Mouse (Mus musculus) ovary, postnatal 14 days (tissue): ENCODE results near the gene Dennd6b.

Source experiments
- DNase-seq: peaks from one replicate; pipeline ENCODE4 v3.0.0; 2022; ENCODE audit warnings: low spot score

Dennd6b gene

GRCm38 (mm10) chr15:89196313-89196706, at the start of gene Dennd6b:
Dennd6b (minus strand) TSS chr15:89196496.
- DNase-seq, result peak; percentile 92

GRCm38 (mm10) chr15:89241025-89241424, 44.7 kb upstream of the Dennd6b start:
- no peak for DNase-seq

- no peak for DNase-seq
Observed at GRCm38 (mm10) chr15:89239751-89240392, 43.6 kb upstream of the Dennd6b start.

GRCm38 (mm10) chr15:89234052-89234451, 37.8 kb upstream of the Dennd6b start:
- no peak for DNase-seq

DNA sequence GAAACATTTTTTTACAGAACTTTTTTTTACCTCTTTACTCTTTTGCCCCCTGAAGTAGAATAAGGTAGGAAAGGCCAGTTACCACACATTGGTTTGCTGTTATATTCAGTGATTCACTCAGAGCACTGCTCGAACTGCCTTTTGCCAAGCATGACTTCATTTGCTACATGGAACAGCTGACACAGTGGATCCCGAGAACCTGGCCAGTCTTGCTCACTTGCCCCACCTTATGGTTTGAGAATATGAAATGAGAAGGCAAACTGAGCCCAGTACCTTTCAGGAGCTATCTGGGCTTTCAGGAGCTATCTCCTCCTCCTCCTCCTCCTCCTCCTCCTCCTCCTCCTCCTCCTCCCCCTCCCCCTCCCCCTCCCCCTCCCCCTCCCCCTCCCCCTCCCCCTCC, 37.3 kb upstream of the Dennd6b start:
- no peak for DNase-seq

- DNase-seq, result no peak
Observed at GRCm38 (mm10) chr15:89215611-89216233, 19.4 kb upstream of the Dennd6b start.

- no peak for DNase-seq
Observed at GRCm38 (mm10) chr15:89214953-89215352, 18.7 kb upstream of the Dennd6b start.

GRCm38 (mm10) chr15:89213517-89213916, 17.2 kb upstream of the Dennd6b start:
- DNase-seq, result no peak

DNA sequence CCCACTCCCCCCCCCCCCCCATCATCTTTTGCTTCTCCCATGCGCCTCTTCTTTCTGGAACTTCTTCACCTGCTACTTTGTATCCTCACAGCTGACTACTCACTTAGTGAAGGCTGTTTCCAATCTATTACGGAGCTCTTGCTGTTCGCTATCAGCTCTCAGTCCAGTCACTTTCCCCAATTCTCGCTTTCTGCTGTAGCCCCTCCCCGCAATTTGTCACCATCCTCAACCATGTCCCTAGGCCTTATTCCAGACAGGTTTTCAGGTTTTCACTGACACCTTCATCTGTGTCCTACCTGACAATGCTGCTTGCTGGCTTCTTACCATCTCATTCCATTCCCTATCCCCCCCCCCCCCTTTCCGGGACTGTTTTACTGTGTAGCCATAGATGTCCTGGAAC, 16.2 kb upstream of the Dennd6b start:
- no peak for DNase-seq

- DNase-seq, result peak; percentile 17
Observed at GRCm38 (mm10) chr15:89211716-89212461, 15.6 kb upstream of the Dennd6b start.

- DNase-seq, result peak; percentile 74
Observed at GRCm38 (mm10) chr15:89210915-89211715, 14.8 kb upstream of the Dennd6b start, which contains the start of gene Ppp6r2. Ppp6r2 (plus strand) TSS chr15:89211553.

DNA sequence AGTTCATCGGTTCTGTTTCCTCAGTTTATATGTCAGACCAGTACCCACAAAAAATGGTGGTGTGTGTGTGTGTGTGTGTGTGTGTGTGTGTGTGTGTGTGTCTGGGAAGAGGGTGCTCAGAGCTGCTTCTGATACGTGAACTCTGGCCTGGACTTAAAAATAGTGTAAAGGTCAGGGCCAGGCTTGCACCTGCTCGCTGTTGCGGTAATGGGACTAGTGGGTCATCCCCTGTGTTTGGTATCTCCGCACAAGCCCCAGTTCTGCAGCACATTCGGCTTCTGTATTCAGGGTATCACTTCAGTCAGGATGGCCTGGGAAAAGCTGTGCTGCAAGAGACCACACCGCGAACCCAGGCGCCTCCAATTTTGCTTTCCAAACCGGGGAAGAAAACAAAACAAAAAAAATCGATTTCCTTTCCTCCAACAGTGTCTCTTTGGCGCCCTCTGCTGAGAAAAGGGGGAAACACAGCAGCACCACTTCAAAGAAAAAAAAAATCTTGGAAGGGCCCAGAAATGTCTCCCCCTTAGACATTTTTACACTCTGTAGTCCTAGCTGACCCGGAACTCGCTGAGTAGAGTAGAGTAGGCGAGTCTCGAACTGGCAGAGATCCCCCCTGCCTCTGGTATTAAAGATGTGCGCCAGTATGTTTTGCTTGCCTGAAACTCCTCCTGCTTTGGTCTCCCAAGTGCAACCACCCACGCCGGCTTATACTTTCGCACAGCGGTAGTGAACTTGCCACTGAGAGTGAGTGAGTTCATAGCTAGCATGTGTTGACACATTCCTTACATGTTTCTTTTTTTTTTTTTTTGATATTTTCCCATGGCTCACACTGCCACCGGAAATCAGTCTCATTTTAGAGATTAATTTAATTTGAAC, 13.8 kb upstream of the Dennd6b start:
- peak; percentile 88 for DNase-seq

GRCm38 (mm10) chr15:89207457-89207856, 11.2 kb upstream of the Dennd6b start:
- no peak for DNase-seq

DNA sequence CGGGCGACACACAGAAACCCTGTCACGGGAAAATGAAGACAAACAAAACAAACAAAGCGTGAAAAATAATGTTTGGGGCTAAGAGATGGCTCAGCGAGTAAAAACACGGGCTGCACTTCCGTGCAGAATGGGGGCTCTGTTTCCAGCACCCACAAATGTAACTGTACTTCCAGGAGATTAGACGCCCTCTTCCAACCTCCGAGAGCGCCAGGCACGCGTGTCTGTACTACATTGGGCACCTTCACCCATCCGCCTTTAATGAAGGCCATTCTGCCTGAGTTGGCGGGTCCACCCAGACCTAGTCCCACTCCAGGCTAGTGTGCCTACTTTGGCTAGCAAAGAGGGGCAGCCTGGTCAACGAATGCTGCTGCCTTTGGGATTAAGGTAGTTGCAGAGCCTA, 760 bp upstream of the Dennd6b start:
- DNase-seq, result no peak

- peak; percentile 87 for DNase-seq
Observed at GRCm38 (mm10) chr15:89195690-89196312, 495 bp downstream of the Dennd6b start.

- DNase-seq, result no peak
Observed at GRCm38 (mm10) chr15:89195261-89195681, 1.0 kb downstream of the Dennd6b start.

DNA sequence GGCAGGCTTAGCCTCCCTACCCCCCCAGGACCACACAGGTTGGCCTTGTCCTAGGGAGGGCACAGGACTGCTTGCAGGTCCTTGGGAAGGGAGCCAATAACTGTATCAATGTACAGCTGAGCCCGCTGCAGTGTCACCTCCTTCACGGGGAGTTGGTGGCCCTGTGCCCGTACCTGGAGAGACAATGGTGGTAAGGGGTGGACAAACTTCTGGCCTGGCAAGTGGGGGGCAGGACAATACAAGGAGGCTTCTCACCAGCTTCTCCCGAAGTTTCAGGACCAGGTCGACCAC, 11.4 kb downstream of the Dennd6b start:
- DNase-seq, result no peak

- no peak for DNase-seq
Observed at GRCm38 (mm10) chr15:89184141-89184936, 12.0 kb downstream of the Dennd6b start.

GRCm38 (mm10) chr15:89182842-89183241, 13.5 kb downstream of the Dennd6b start:
- no peak for DNase-seq

GRCm38 (mm10) chr15:89182328-89182741, 14.0 kb downstream of the Dennd6b start:
- no peak for DNase-seq
